8 mouse cellular contexts compared by ENCODE assay signal in the genomic region with DNA sequence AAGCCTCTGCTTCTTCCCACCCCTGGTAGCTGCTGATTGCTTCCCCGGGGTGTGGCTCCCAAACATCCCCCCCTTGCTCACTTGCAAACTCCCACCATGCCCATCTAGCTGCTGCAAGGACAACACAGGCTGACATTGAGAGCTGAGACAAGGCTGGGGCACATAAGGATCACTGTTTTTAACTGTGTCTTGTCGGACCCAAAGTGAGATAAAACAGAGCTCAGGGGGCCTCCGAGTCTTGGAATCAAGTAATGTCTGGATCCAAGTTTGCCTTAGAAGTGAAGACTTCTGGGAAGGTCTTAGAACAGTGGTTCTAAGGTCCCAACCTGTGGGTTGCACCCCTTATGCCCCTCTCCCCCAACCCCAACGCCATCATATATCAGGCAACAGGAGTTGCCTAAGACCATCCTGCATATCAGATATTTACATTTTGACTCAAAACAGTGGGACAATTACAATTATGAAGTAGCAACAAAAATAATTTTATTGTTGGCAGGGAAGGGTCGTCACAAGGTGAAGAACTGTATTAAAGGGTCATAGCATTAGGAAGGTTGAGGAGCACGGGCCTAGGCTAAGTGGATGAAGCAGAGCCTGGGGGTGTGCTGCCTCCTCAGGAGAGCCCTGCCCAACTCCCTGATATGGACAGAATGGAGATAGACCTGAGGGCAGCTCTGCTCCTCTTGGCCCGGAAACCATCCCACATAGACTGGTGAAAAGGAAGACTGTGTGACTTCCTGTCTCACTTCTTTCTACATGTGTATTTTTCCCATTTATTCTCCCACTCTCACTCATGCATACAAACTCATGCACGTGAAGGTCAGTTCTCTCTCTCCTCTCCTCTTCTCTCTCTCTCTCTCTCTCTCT. TPM values are rescaled to one million over a fixed set of nuclear protein-coding genes. Genes with fewer than 3 reads are reported as not detected.
DNase-seq lines count a peak whose midpoint lies in the region; ATAC-seq and TF ChIP-seq lines count a peak whose summit lies in the region.
"Not testable (repeated sequence)": the region's sequence is repeated elsewhere in the genome, so short reads cannot be mapped to it uniquely, and the experiment has no call there.

No protein-coding gene starts in this region.

- peak; percentile 46 for ATAC-seq in G1E (ENCODE audit: extremely low read depth, insufficient number of reproducible peaks, low FRiP score, poor library complexity, severe bottlenecking)
- peak; percentile 79 for ATAC-seq in embryonic facial prominence, embryonic 11.5 days (replicated peaks; ENCODE audit: insufficient number of reproducible peaks, low FRiP score, low TSS enrichment, low read depth)
- peak; percentile 92 for ATAC-seq in hindbrain, embryonic 13.5 days (ENCODE audit: low FRiP score)
- peak; percentile 36; the same call in 1 of the 2 replicates for ATAC-seq in liver, postnatal 0 days
- peak; percentile 68 for ATAC-seq in monocyte, adult 5-6 weeks (replicated peaks; ENCODE audit: insufficient number of reproducible peaks, low FRiP score, low TSS enrichment, poor library complexity, severe bottlenecking)

- H3K27me3 ChIP-seq in G1E (ENCODE audit: insufficient read depth, low read length); embryonic facial prominence, embryonic 11.5 days (ENCODE audit: control insufficient read depth, insufficient read depth, low read length); hindbrain, embryonic 13.5 days; liver, postnatal 0 days (ENCODE audit: insufficient read depth, low read length): not testable (repeated sequence)

- H3K9ac ChIP-seq in embryonic facial prominence, embryonic 11.5 days (replicated peaks; ENCODE audit: low read length); hindbrain, embryonic 13.5 days; liver, postnatal 0 days (replicated peaks): not testable (repeated sequence)

- DNase-seq in G1E (ENCODE audit: low spot score); embryonic facial prominence, embryonic 11.5 days (ENCODE audit: low spot score); liver, postnatal 0 days: not testable (repeated sequence)
- peak; percentile 29 for DNase-seq in gastrocnemius, postnatal 25 days
- DNase-seq in layer of hippocampus, adult 11-12 months (ENCODE audit: low spot score): peak; percentile 37
- DNase-seq in testis, postnatal 14 days (ENCODE audit: low spot score): peak; percentile 49

- not testable (repeated sequence) for H3K36me3 ChIP-seq in G1E (replicated peaks); embryonic facial prominence, embryonic 11.5 days (replicated peaks; ENCODE audit: control insufficient read depth, insufficient read depth, low read depth, low read length); hindbrain, embryonic 13.5 days; liver, postnatal 0 days (replicated peaks; ENCODE audit: insufficient read depth, low read length)

- not testable (repeated sequence) for H3K4me2 ChIP-seq in embryonic facial prominence, embryonic 11.5 days (ENCODE audit: low read depth, low read length); hindbrain, embryonic 13.5 days; liver, postnatal 0 days (ENCODE audit: low read depth, low read length)

- not testable (repeated sequence) for TF ChIP-seq CTCF in G1E (IDR thresholded peaks at IDR 0.05; ENCODE audit: low read depth, low read length); liver, postnatal 0 days (IDR thresholded peaks at IDR 0.05; ENCODE audit: low read depth)

- H3K9me3 ChIP-seq in G1E (replicated peaks); embryonic facial prominence, embryonic 11.5 days (replicated peaks; ENCODE audit: control insufficient read depth, low read length); hindbrain, embryonic 13.5 days; liver, postnatal 0 days (ENCODE audit: low read length): not testable (repeated sequence)

- H3K4me3 ChIP-seq in G1E (ENCODE audit: low read depth, low read length); embryonic facial prominence, embryonic 11.5 days (ENCODE audit: low read depth, low read length); hindbrain, embryonic 13.5 days; liver, postnatal 0 days (ENCODE audit: low read depth, low read length): not testable (repeated sequence)

- not testable (repeated sequence) for TF ChIP-seq EP300 in liver, postnatal 0 days (IDR thresholded peaks at IDR 0.05; ENCODE audit: low read depth)

- H3K4me1 ChIP-seq in G1E (ENCODE audit: insufficient read depth, low read depth, low read length); embryonic facial prominence, embryonic 11.5 days (ENCODE audit: control insufficient read depth, insufficient read depth, low read length); hindbrain, embryonic 13.5 days (replicated peaks); liver, postnatal 0 days (ENCODE audit: insufficient read depth): not testable (repeated sequence)

- H3K27ac ChIP-seq in embryonic facial prominence, embryonic 11.5 days (replicated peaks; ENCODE audit: low read depth, low read length); hindbrain, embryonic 13.5 days; liver, postnatal 0 days (ENCODE audit: low read depth): not testable (repeated sequence)

- WGBS in embryonic facial prominence, embryonic 11.5 days: 77% methylated on average over 4 of the region's 8 CpGs
- WGBS in hindbrain, embryonic 13.5 days: 89% methylated on average over 4 of the region's 8 CpGs
- WGBS in liver, postnatal 0 days (ENCODE audit: insufficient replicate concordance): 74% methylated on average over 4 of the region's 8 CpGs

RNA-seq across cellular contexts. Expression of gene Gm15319, which starts 16.0 kb away (rescaled TPM):
- total RNA-seq in G1E (2014; fragmentation: Nextera tagmentation) (not detected in 2 replicates), G1E (2017) (1.7 and 1.8 TPM in 2 replicates)
- not detected in 2 replicates for polyA plus RNA-seq in G1E (2012)
- polyA plus RNA-seq in embryonic facial prominence, embryonic 11.5 days (2014; fragmentation: Nextera tagmentation; extraction: Ambion mirVana): not detected in 2 replicates
- under 1 TPM in 1 of 2 experiments, not detected in 1; 0.24 TPM for total RNA-seq in gastrocnemius, postnatal 25 days (2021)
- 0.09 and 0.13 TPM in 2 replicates for polyA plus RNA-seq in hindbrain, embryonic 13.5 days (2015; fragmentation: Nextera tagmentation; extraction: Ambion mirVana)
- not detected in 2 replicates for polyA plus RNA-seq in liver, postnatal 0 days (2015; fragmentation: Nextera tagmentation; extraction: Ambion mirVana)
- total RNA-seq in monocyte, adult 5-6 weeks (2017): not detected in 3 replicates

Comparison
In these comparisons a context has a peak if more than half of its experiments do, and no peak if none do; other contexts are left out.
1. ATAC-seq: peak in every context shown above with its lines; median percentile 92 in hindbrain, embryonic 13.5 days; 79 in embryonic facial prominence, embryonic 11.5 days; 68 in monocyte, adult 5-6 weeks; 46 in G1E; 36 in liver, postnatal 0 days.